Mouse (Mus musculus): ENCODE data around the gene Ciz1.
A peak's percentile ranks its signal among the peaks of the same experiment; 100 is the strongest.
"Not testable (repeated sequence)": the region's sequence is repeated elsewhere in the genome, so short reads cannot be mapped to it uniquely, and the experiment has no call there.

Ciz1 gene

DNA sequence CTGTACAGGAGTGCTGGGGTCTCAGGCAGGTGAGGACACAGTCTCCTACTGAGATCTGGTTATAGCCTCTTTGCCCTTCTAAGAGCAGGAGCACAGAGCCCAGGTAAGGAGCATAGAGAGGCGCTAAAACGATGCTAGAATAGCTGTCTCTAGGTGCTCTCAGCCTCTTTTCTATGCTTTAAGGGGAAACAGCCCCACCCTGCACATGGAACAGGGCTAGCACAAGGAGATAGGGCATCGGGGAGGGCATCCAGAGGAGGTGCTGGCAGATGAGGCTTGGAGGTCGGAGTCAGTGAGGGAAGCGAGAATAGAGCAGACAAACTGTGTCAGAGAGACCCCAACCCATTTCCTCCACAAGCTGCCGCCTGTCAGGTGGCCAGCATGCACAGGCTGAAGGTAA, 5.1 kb upstream of the Ciz1 start:
- no peak for DNase-seq (ENCODE audit: low spot score)

DNA sequence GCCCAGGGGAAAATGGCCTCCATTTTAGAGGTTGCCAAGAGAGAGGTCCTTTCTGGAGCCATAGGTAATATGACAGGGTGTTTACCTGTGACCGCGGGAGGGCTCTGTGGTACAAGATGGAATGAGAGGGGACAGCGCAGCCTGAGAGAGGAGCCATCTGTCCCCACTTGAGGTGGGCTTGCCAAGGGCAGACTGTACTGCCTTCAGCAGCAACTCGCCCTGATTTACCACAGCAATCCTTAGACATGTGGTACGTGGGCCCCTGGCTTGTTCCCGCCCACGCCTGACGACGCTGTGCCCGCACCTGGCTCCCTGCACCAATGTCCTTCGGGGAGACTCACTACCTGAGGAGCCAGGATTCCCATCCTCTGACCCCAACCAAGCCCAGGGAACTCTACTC, 3.8 kb upstream of the Ciz1 start:
- no peak for DNase-seq (ENCODE audit: low spot score)

DNA sequence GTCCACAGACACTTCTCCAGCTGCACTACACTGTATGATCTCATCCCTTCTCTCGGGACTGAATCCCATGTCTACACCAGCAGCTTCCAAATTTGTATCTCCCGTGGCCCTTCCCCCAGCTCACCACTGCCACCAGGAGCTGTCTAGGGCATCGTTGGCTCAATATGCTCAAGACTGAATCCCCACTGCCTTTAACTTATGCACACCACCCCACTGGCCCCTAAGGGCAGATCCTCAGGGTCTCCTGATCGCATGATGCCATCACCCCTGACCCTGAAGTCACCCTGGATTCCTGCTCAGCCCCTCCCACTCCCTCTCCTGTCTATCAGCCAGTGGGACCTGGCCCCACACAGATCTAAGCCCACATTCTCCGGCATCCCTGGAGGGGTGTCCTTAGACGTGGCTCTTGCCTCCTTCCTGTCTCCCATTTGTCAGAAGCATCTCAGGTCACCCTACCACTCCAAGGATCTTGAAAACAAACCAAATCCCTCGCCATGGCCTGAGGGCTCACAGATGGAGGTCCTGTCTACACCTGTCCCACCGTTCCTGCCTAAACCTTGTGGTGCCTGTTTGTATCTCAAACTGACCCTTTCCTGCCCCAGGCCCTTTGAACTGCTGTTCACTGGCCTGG, 2.4 kb upstream of the Ciz1 start:
- no peak for DNase-seq (ENCODE audit: low spot score)

DNA sequence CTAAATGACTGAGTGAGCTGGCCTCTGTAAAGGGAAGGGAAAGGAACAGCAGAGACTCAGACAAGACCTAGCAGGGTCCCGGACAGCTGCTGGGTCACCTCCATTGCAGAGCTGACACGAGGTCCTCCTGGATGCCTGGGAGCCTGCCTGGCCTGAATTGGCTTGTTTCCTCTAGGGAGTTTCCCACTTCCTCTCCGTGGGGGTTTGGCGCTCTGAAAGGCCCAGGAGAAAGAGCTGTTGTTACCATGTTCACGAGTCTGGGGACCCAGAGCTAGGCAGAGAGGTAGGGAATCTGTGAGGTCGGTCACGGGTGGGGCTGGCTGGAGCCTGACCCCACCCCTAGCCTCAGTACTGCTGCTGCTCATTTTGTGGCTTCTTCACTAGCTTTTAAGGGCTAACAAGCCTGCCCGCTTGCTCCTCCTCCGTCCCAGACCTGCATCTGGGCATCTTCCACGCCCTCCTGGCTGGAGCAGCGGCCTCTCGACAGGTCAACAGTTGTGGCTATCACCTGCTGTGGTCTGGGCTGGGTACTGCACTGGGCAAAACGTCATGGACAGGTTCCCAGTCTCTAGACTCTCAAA, 1.6 kb upstream of the Ciz1 start:
- no peak for DNase-seq (ENCODE audit: low spot score)

DNA sequence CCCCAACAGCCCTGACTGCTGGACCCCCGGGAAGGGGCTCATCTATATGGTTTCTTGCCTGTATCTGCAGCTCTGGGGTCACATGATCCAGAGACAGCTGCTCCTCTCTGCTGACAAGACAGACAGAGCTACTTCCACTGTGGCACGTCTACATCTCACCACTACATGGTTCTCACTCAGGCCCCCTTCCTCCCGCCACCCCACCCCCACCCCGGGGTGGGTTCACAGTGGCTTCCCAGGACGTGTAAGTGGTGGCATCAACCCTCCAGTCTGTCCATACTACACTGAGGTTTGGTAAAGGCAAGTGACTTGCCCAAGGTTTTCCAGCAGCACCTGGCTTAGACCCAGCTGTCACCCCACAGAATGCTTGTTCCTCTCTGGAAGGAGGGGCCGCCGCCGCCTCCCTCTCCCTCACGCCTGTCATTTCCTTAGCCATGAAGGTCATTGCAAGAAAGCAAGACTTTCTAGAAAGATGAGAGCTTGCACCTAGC, 611 bp upstream of the Ciz1 start:
- no peak for DNase-seq (ENCODE audit: low spot score)

DNA sequence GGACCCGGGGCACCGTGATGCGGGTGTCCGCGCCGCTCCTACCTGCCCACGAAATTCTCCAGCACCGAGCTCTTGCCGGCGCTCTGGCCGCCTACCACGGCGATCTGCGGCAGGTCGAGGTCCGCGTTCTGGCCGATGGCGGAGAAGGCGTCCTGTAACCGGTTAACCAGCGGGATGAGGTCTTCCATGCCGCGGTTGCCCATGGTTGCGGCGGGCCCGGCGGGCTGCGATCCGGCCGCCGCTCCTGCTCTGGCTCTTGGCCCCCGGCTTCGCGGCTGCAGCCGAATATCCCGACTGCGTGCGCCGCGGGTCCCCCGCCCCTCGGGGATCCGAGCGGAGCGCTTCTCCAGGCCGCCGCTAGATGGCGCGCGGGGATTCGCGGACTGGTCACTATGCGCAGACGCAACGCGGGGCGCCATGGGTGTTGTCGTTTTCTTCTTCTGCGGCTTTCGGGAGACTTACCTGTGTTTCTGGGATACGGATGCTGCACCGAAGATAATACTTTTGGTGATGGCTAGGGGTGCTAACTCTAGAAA, 948 bp downstream of the Ciz1 start, which contains the start of gene Dnm1:
Dnm1 (minus strand) TSS at position 332 of the 536 bp plus-strand sequence.
- peak; percentile 76 for DNase-seq (ENCODE audit: low spot score)

DNA sequence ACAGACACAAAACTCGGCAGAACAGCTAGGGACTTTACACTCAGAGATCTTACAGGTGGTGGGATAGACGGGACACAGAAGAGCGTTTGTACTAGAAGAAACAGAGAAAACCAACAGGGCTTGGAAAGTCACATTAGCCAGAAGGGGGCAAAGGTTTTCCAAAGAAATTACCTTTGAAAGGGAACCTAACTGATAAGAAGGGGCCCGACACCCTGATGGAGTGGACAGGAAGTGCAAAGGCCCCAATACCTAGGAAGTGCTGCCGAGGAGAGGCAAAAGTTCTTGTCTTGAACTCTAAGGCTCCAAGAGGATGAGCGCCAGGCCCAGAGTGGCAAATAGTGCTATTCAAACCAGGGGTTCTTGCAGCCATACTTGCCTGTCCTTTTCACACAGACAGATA, 1.7 kb downstream of the Ciz1 start:
- no peak for DNase-seq (ENCODE audit: low spot score)

DNA sequence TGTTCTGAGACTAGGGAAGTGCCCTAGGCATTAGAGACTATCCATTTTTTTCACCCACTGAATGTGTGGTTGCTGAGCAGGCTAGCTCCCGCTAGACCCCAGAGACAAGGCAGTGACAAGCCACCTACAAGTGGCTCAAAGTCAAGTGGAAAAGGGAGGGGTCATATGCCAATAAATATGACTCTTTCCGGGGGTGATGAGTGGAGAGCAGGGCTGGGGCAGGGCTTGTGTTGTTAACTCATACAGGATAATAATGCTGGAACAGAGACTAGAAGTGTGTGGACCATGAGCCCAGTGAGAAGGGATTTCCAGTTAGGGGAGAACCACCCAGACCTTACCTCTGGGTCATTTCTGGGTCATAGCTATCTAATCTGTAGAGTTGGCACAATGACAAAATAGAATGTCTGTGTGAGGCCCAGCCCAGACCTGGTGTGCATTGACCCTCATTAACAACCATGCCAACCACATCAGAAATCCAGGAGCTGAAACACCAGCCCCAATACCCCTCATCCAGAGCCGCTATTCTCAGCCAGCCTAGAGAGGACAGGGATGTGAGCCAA, 2.3 kb downstream of the Ciz1 start:
- DNase-seq (ENCODE audit: low spot score): no peak

DNA sequence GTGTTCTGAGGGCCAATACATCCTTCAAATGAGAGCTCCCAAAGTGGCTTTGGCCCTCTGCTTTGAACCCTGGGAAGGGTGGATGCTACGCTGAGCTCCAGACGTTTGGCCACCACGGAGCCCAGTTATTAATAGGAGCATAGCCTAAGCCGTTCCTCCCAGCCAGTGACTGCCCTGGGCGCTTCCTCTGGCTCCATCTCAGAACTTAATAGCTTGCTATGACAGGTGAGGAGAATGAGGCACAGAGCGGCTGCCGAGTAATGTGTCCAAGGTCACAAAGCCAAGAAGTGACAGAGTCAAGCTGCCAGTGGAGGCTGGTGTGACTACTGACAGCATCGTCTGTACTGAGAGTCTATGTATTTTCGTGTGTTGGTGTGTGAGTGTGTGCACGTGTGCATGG, 4.1 kb downstream of the Ciz1 start:
- no peak for DNase-seq (ENCODE audit: low spot score)

DNA sequence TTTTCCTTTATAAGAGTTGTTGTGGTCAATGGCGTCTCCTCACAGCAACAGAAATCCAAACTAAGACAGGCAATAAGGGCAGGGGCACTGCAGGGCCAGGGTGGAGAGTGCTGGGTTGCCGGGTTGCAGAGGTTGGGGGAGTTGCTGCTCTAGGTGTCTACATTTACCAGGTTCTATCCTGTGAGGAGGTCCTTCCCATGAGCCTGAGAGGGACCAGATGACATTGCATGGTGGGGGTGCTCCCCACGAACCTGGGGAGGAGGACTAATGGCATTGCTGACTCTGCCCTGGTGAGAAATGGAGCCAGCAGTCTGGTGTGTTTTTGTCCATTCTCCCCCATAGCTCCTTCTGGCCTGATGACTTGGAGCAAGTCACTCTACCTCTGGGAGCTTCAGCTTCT, 5.6 kb downstream of the Ciz1 start:
- DNase-seq (ENCODE audit: low spot score): no peak

DNA sequence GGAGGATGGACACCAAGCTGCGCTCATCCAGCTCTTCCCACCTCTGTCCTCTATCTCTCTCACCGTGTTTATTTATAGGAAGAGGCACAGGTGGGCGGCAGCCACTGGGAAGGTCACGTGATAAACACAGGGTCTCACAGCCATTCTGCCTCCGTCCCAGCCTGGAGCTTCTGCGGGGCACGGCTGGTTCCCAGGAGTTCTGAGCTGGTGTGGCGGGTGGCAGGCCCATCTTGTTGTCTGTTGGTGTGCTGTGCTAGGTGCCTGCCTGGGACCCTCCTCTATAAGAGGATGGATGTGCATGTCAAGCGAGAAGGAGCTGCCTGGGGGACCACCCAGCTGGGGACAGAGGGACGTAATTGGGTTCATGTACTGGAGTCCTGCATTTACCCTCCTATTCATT, 6.3 kb downstream of the Ciz1 start:
- DNase-seq (ENCODE audit: low spot score): no peak

DNA sequence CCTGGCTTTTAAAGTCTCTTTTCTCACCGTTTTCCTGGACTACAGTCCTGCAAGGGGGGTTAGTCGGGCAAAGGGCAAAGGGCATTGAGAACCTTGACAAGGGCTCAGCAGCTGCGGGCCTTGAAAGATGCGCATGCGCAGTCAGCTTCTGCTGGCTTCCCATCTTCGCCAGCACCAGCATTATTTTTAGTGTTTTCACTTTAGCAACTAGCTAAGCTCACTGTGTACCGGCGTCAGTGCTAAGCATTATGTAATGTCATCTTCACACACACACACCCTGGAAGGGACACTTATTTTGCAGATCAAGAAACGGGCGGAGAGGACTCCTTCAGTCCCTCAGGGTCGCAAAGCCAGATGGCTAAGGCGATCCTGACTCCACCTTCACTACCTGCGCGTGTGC, 8.6 kb downstream of the Ciz1 start:
- peak; percentile 79 for DNase-seq (ENCODE audit: low spot score)

DNA sequence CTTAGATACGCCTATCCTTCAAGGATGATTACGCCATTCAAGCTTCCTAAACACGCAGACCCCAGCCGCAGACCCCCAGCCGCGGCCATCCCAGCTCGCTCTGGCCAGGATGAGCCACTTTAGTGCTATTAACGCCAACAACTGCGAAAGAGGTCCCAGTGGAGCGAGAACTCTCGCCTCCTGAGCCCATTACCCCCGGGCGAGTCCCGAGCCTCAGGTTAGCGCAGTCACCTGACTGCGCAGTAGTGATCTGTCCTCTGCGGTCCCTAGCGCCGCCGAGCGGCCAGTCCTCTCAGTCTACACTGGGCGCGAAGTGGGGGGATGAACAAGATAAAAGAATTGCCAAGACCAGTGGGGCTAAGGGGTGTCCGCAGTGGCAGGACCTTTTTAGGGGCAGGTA, 9.3 kb downstream of the Ciz1 start:
- DNase-seq (ENCODE audit: low spot score): no peak

DNA sequence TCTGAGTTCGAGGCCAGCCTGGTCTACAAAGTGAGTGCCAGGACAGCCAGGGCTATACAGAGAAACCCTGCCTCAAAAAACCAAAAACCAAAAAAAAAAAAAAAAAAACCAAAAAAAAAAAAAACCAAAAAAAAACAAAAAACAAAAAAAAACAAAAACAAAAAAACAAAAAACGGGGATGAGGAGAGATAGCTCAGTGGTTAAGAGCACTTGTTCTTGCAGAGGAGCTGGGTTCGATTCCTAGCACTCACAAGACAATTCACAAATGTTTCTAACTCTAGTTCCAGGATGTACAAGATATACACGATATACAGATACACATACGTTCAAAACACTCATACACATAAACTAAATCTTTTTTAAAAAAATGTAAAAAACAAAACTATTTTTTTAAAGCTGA, 10.1 kb downstream of the Ciz1 start:
- not testable (repeated sequence) for DNase-seq (ENCODE audit: low spot score)

DNA sequence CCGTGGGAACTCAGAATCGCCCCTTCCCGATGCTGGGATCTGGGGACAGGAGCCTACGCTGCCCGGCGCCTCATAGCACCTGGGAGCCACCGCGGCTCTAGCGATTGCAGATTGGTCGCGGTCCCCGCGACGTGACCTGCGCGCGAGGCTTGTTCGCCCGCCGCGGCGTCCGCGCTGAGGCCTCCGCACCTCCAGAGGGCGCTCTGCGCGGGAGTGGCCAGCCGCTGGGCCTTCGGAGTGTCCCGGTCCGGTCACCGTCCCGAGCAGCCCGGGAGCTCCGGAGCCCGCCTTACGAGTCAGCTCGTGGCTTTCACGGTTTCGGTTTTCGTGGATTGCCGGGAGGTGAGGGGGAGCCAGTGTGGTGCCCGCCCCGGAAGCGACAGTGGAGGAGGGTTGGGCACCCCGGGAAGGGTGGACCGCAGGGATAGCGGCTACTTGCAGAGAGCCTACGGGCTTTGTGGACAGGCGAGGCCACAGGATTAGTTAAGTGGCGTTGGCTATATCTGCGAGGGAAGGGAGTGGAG, 10.8 kb downstream of the Ciz1 start:
- DNase-seq (ENCODE audit: low spot score): peak; percentile 84

DNA sequence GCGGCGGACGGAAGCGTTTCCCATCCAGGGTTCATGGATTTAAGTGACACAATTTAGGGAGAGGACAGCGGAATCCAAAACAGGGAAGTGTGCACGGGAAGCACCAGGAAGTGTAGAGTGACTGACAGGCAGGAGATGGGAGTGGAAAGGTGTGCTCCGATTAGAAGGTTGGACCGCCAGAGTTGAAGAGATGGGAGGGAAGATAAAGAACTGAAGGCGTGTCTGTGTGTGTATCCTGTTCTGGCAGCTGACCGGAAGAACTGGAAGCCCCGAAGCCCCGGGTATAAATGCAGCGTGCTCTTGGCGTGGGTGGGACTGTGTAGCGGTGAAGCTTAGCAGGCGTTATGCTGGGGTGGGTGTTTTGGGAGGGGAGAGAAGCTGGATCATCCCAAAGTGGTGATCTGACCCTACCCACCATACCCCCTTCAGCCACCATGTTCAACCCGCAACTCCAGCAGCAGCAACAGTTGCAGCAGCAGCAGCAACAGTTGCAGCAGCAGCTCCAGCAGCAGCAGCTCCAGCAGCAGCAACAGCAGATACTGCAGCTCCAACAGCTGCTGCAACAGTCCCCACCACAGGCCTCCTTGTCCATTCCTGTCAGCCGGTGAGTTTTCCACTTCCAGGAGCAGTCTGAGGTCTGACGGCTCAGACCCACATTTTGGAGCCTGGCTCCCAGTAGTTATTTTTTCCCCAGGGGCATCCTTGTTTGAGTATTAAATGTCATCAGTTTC, 11.4 kb downstream of the Ciz1 start:
- no peak for DNase-seq (ENCODE audit: low spot score)

DNA sequence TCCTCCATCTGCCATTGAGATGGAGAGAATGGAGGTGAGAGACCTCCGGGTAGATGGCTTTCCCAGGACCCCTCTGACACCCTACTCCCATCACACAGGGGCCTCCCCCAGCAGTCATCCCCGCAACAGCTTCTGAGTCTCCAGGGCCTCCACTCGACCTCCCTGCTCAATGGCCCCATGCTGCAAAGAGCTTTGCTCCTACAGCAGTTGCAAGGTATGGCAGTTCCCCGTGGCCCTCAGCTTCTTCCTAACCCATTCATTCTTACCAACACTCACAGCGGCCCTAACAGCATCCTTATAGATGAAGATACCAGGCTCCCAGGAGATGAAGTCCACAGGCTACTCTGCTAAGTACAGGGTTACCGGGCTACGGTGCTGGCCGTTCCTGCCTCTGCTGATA, 12.0 kb downstream of the Ciz1 start:
- DNase-seq (ENCODE audit: low spot score): no peak

DNA sequence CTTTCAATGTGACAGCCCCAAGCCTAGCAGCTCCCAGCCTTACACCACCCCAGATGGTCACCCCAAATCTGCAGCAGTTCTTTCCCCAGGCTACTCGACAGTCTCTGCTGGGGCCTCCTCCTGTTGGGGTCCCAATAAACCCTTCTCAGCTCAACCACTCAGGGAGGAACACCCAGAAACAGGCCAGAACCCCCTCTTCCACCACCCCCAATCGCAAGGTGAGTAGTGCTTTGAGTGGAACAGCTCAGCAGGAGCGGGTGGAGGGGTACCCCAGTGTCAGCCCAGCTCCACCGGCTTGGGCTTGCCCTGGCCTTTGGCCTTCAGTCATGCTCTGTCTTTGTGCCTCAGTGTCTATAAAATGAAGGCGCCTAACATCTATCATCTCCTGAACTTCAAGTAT, 15.2 kb downstream of the Ciz1 start:
- no peak for DNase-seq (ENCODE audit: low spot score)

DNA sequence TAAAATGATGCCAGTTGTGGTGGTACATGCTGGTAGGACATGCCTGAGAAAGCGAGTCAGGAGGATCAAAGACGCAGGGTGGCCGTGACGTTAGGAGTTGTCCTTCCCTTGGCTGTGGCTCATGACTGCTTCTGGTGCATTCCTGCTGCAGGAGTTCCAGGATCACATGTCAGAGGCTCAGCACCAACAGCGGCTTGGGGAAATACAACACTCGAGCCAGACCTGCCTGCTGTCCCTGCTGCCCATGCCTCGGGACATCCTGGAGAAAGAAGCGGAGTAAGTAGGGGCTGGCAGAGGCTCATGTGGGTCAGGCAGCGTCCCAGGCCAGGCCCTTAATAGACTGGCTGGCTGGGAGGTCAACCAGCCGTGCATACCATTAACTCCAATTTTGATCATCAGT, 22.1 kb downstream of the Ciz1 start:
- no peak for DNase-seq (ENCODE audit: low spot score)

DNA sequence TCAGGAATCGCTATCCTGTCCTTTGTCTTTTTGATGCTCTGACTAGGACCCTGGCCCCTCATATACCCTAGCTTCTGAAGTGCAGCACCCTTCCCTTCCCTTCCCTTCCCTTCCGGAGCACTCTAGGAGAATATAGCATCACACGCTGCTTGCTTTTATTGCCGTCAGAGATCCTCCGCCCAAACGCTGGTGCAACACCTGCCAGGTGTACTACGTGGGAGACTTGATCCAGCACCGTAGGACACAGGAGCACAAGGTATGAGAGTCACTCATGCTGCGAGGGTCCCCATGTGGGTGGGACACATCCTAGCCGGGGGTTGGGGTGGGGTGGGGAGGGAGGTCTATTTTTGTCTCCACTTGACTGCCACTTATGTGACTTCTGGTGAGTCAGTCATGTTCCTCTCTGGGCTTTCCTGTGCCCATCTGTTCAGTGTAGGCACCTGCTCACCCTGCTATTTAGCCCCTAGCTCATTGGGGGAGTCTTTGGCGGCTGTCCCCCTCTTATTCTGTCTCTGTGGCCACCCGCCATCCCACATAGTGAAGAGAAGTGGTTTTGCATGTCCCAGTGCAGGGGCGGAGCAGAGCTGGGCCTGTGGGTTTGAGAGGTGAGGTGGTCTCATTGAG, 23.3 kb downstream of the Ciz1 start:
- no peak for DNase-seq (ENCODE audit: low spot score)

DNA sequence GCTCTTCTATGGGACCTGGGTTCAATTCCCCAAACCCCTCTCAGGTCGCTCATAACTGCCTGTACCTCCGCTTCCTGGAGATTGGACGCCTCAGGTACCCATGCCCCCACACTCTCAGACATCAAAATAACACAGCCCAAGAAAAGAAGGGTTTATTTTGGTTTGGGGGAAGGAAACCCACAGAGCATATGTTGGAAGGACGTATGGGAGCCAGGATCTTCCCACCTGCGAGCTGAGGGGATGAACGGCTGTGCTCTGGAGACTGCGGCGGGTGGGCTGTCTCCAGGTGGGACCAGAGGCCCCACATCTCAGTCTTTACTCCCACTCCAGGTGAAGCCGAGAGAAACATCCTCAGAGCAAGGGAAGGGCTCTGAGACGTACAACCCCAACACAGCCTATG, 24.8 kb downstream of the Ciz1 start:
- no peak for DNase-seq (ENCODE audit: low spot score)

DNA sequence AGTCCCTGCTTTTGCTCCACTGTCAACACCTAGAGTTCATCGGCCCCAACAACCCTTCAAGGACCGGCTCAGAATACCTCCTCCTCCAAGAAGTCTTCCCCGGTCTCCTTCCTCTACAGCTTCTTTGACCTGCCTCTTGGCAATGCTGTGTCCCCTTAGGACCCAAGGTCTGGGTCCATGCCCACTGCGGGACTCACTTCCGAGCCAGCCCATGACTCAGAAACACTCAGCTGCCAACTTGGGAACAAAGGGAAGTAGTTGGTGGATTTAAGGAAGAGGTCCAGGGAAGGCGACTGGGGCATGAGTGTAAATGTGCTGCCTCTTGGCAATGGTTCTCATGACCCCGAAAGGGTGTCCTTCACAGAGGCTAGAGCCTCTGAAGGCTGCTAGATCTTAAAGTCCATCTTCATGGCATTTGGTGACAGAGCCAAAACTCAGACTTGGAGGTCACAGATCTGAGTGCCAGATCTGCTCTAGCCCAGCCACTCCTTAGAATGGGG, 27.9 kb downstream of the Ciz1 start:
- no peak for DNase-seq (ENCODE audit: low spot score)
